Mouse (Mus musculus) hindbrain, embryonic 11.5 days (tissue): ENCODE measurements around the gene Cyp21a1. TPM values are rescaled to one million over a fixed set of nuclear protein-coding genes. Genes with fewer than 3 reads are reported as not detected.
"Not testable (repeated sequence)": the region's sequence is repeated elsewhere in the genome, so short reads cannot be mapped to it uniquely, and the experiment has no call there.

Source experiments
- ATAC-seq: fragments of 200-750 bp; cut with Nextera tagmentation; 2 replicates; pipeline ENCODE4 v1.8.0; 2017; ENCODE audit warnings: mild to moderate bottlenecking, moderate TSS enrichment, moderate library complexity; ENCODE audit not compliant: low FRiP score
- DNase-seq: peaks from one replicate; pipeline ENCODE4 v3.0.0-alpha.2; 2015; ENCODE audit warnings: low spot score
- H3K27ac ChIP-seq: fragments of 300-500 bp; sonication (generic); 2 replicates; pipeline ENCODE4 v1.5.1; 2014; ENCODE audit warnings: mild to moderate bottlenecking, low read depth, low read length
- H3K27me3 ChIP-seq: fragments of 300-500 bp; sonication (generic); 2 replicates; pipeline ENCODE4 v1.6.1; 2014; ENCODE audit warnings: mild to moderate bottlenecking, low read length, moderate library complexity, mixed read lengths; ENCODE audit not compliant: control insufficient read depth, insufficient read depth
- H3K36me3 ChIP-seq: fragments of 300-500 bp; sonication (generic); 2 replicates; pipeline ENCODE4 v1.6.1; 2014; ENCODE audit warnings: mild to moderate bottlenecking, low read length, moderate library complexity, mixed read lengths; ENCODE audit not compliant: control insufficient read depth, insufficient read depth
- H3K4me1 ChIP-seq: fragments of 300-500 bp; sonication (generic); replicated peaks from 2 replicates; pipeline ENCODE4 v1.6.1; 2014; ENCODE audit warnings: low read length, mixed read lengths; ENCODE audit not compliant: control insufficient read depth, insufficient read depth
- H3K4me2 ChIP-seq: fragments of 300-500 bp; sonication (generic); replicated peaks from 2 replicates; pipeline ENCODE4 v1.6.1; 2014; ENCODE audit warnings: mild to moderate bottlenecking, low read depth, low read length
- H3K4me3 ChIP-seq: fragments of 300-500 bp; sonication (generic); 2 replicates; pipeline ENCODE4 v1.5.1; 2014; ENCODE audit warnings: low read depth, low read length
- H3K9ac ChIP-seq: fragments of 300-500 bp; sonication (generic); 2 replicates; pipeline ENCODE4 v1.6.1; 2014; ENCODE audit warnings: low read depth, low read length
- H3K9me3 ChIP-seq: fragments of 300-500 bp; sonication (generic); 2 replicates; pipeline ENCODE4 v1.6.1; 2016; ENCODE audit warnings: low read length; ENCODE audit not compliant: control insufficient read depth
- WGBS: fragments of 180-500 bp; shearing (Covaris S2); extraction: QIAGEN DNeasy Blood & Tissue Kit; methylation state at CpG from one replicate; pipeline ENCODE4 v1.1.7; 2014; 5-methylcytosine and 5-hydroxymethylcytosine counted together
- polyA plus RNA-seq: library from polyadenylated mRNA; unstranded; fragments of >200 nt; fragmentation: Nextera tagmentation; extraction: Ambion mirVana; gene quantifications from 2 replicates; pipeline ENCODE4 v1.2.1, GENCODE M21; 2014

The Cyp21a1 gene
- polyA plus RNA-seq, 1 experiment from 2014 or later = not detected

DNA sequence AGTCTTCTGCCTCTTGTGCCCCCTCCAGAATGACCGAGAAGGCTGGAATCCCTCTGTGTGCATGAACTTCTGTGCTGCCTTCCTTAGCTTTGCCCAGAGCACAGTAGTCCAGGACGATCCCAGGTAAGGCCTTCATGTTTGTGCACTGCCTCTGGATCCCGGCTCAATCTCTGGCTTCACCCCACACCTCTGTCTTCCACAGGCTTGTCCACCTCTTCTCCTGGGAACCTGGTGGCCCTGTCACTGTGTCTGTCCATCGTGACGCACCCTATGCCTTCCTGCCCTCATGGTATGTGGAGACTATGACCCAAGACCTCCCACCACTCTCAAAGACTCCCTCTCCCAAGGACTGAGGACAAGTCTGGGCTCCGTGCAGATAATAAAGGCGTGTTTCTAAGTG lies 34.4 kb upstream of the Cyp21a1 start:
- Histone ChIP-seq H3K4me3 (no peak overlapping the region), H3K4me1 (peaks cover 14% of the 10 kb centered on the region), H3K9ac (no peak overlapping the region), H3K9me3 (no peaks in the 10 kb centered on the region), H3K4me2 (no peak overlapping the region), H3K27ac (no peak overlapping the region), H3K36me3 (peaks cover 12% of the 10 kb centered on the region; the same call in 1 of the 2 replicates), H3K27me3 (no peaks in the 10 kb centered on the region)
- no peak for ATAC-seq
- WGBS = 92% methylated on average over 7 of the region's 7 CpGs
- DNase-seq = no peak

DNA sequence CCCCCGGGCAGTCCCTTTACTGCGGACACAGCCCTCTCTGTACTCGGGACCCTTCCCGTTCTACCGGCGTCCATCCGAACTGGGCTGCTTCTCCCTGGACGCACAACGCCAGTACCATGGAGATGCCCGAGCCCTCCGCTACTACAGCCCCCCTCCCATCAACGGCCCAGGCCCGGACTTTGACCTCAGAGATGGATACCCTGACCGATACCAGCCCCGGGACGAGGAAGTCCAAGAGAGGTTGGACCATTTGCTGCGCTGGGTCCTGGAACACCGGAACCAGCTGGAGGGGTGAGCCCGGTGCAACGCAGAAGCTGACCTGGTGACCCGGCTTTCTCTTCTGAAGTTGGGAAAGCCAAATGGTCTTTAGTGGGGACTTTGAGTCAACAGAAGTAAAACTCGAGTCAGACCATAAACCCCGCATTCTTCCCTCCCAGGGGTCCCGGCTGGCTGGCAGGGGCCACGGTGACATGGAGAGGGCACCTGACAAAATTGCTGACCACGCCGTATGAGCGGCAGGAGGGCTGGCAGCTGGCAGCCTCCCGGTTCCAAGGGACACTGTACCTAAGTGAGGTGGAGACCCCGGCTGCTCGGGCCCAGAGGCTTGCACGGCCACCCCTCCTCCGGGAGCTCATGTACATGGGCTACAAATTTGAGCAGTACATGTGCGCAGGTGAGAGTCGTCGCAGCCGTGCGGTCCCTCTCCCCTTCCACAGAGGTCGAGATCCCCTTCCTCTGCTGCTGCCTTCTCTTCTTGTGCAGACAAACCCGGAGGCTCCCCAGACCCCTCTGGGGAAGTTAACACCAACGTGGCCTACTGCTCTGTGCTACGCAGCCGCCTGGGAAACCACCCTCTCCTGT lies 33.3 kb upstream of the Cyp21a1 start:
- Histone ChIP-seq H3K9me3 (no peaks in the 10 kb centered on the region), H3K27ac (no peak overlapping the region), H3K4me2 (peak overlapping the region; percentile 81), H3K4me1 (peaks cover 14% of the 10 kb centered on the region), H3K9ac (peak overlapping the region; percentile 72), H3K27me3 (no peaks in the 10 kb centered on the region), H3K36me3 (peaks cover 12% of the 10 kb centered on the region; the same call in 1 of the 2 replicates), H3K4me3 (peak overlapping the region; percentile 74)
- 42% methylated on average over 43 of the region's 43 CpGs for WGBS
- ATAC-seq (peak; percentile 25), DNase-seq (no peak)

DNA sequence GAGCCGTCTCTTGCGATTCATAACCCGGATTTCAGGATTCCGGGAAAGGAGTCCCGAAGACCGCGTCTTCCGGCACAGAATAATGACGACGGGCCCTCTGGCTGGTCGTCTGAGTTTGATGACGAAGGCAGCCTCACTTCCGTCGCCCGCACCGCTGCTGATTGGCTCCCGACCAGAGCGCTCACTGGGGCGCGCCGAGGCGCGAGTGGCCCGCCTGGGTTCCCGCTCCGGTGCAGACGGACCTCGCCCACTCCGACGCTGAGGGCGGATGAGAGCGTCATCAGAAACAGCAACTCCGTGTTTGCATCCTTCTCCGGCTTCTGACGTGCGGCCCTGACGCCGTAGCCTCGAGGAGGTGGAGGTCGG lies 32.5 kb upstream of the Cyp21a1 start, which contains the start of the genes Stk19 and Dxo:
TSS of gene Stk19 (minus strand) at position 90 of the 366 bp plus-strand sequence.
TSS of gene Dxo (plus strand) at position 164 of the 366 bp plus-strand sequence.
- Histone ChIP-seq H3K4me3 (peak within 1 kb of the TSS; percentile 74), H3K9ac (peak within 1 kb of the TSS; percentile 72), H3K36me3 (peaks cover 12% of the 10 kb centered on the region; the same call in 1 of the 2 replicates), H3K27me3 (no peaks in the 10 kb centered on the region), H3K4me1 (peaks cover 14% of the 10 kb centered on the region), H3K27ac (peak within 1 kb of the TSS; percentile 67), H3K4me2 (peak within 1 kb of the TSS; percentile 81), H3K9me3 (no peaks in the 10 kb centered on the region)
- peak; percentile 97 for DNase-seq
- under 1% methylated on average over 40 of the region's 40 CpGs for WGBS
- peak; percentile 94 for ATAC-seq

DNA sequence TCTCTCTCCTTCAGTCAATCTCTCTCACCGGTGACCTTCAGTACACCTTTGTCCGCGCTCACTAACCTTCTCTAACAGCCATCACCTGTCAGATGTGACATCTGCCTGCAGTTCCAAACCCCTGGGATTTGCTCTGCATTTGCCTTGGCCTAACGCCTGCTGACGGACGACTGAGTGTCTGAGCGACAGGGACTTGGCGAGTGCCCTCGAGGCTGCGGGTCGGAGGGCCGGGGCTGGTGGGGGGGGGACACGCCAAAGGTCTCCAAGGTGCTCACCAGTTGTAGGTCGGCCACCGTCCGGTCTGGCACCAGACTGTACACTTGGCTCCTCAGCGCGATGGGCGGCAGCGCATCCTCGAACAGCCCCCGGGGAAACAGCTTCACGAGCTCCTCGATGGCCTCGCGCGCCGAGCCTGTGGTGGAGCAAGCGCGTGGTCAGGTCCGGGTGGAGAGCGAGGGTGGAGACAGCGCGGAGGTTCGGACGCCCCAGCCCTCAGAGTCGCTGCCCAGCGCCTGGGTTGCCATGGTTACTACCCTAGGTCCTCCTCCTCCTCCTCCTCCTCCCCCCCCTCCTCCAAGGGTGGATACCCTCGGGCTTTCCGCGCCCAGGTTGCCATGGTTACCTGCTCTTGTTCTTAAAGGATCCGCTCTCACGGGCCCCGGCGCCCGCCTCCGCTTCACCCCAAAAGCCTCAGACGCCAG lies 31.9 kb upstream of the Cyp21a1 start:
- Histone ChIP-seq H3K9me3 (no peaks in the 10 kb centered on the region), H3K36me3 (peaks cover 12% of the 10 kb centered on the region; the same call in 1 of the 2 replicates), H3K4me2 (peak overlapping the region; percentile 81), H3K9ac (peak overlapping the region; percentile 70), H3K27me3 (no peaks in the 10 kb centered on the region), H3K4me1 (peaks cover 14% of the 10 kb centered on the region), H3K4me3 (peak overlapping the region; percentile 74), H3K27ac (peak overlapping the region; percentile 67)
- 4% methylated on average over 44 of the region's 48 CpGs for WGBS
- DNase-seq (no peak), ATAC-seq (peak; percentile 83)

DNA sequence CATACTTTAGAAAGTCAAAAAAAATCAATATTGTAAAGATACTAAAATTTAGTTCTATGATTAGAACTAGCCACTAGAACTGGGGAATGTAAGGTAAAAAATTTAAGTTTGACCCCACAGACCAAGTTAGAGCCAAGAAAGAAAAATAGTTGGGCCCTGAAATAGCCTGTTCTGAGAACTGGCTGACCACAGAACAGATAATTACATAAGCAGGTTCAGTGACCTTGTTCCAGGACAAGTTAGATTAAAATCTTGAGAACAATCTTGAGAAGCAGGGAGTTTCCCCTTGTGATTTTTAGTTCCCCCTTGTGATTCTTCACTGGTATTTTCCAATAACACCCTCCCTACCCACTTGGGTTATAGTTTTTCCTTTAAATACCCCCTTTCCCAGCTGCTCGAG lies 26.4 kb upstream of the Cyp21a1 start:
- not testable (repeated sequence) for H3K9ac ChIP-seq, H3K27me3 ChIP-seq, H3K9me3 ChIP-seq, H3K36me3 ChIP-seq, ATAC-seq, H3K4me3 ChIP-seq, DNase-seq, H3K4me1 ChIP-seq, H3K4me2 ChIP-seq, H3K27ac ChIP-seq
- WGBS = 100% methylated on average over 1 of the region's 1 CpGs

DNA sequence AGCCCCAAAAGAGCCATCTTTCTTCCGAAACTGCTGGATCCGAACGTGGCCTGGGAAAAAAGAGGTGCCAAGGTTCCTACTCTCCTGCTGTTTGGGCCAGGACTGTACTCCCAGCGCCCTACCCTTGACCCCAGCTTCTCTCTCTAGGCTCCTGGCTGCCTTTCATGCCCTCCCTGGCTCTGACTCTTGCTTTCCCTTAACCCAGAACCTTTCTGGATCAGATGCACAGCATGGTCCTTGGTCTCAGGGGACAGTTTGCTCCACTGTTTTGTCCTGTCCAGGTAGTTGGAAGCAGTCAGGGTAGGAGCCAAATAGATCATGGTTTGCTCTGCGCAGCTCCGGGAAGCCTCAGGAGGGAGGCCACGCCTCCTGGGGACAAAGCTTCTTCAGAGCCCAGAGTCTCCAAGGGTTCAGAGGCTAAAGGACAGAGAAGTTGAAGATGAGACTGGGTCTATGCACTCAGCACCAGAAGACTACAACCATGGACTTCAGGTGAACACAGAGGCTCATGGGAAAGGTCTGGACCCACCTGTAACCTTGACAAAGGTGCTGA lies 10.5 kb upstream of the Cyp21a1 start:
- no peak for ATAC-seq
- Histone ChIP-seq H3K36me3 (no peaks in the 10 kb centered on the region), H3K9ac (no peak overlapping the region), H3K4me3 (no peak overlapping the region), H3K4me2 (no peak overlapping the region), H3K27me3 (no peaks in the 10 kb centered on the region), H3K4me1 (no peaks in the 10 kb centered on the region), H3K9me3 (no peaks in the 10 kb centered on the region), H3K27ac (no peak overlapping the region)
- 77% methylated on average over 7 of the region's 7 CpGs for WGBS
- DNase-seq = no peak

DNA sequence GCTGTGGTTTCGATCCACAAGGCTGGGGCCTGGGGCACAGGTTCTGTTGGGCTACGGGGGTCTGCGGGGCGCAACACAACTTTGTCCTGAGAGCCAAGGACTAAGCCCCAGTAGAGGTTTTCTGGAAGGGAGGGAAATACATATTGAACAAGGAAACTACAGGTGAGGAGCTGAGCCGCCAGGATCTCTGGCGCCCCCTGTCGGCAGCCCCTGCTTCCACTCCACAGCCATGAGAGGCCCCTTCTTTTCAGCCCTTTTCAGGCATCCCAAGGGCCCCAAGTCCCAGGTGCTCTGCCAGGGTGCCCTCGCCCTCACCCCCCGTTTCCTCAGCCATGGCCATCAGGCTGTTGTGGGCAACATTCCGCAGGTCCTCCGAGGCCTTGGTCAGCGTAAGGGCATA lies 9.4 kb upstream of the Cyp21a1 start:
- not testable (repeated sequence) for H3K27ac ChIP-seq, H3K4me1 ChIP-seq, H3K4me2 ChIP-seq, H3K9me3 ChIP-seq, H3K9ac ChIP-seq, H3K36me3 ChIP-seq, H3K27me3 ChIP-seq, ATAC-seq, H3K4me3 ChIP-seq
- DNase-seq = peak; percentile 42
- 62% methylated on average over 12 of the region's 12 CpGs for WGBS

DNA sequence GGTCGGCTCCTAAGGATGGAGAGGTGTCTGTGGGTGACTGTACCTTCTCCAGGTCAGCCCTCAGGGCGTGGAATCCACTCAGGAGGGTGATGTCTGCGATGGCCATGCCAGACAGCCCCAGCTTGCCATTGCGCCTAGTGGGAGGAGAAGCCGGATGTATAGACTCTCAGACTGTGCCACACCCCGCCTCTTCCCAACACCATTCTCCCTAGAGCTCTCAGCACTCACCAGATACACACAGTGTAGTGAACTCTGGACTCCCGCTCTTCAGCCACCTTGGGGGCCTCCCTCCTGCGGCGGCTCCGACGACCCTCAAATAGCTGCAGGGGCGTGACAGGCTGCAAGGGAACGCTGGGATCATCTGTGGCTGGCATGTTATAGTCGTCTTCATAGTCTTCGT lies 6.9 kb upstream of the Cyp21a1 start:
- Histone ChIP-seq H3K4me3 (no peak overlapping the region), H3K4me2 (no peak overlapping the region), H3K27me3 (no peaks in the 10 kb centered on the region), H3K27ac (no peak overlapping the region), H3K9ac (no peak overlapping the region), H3K9me3 (no peaks in the 10 kb centered on the region), H3K4me1 (no peaks in the 10 kb centered on the region), H3K36me3 (no peaks in the 10 kb centered on the region)
- 74% methylated on average over 15 of the region's 15 CpGs for WGBS
- ATAC-seq (no peak), DNase-seq (no peak)
